In the genomic region with DNA sequence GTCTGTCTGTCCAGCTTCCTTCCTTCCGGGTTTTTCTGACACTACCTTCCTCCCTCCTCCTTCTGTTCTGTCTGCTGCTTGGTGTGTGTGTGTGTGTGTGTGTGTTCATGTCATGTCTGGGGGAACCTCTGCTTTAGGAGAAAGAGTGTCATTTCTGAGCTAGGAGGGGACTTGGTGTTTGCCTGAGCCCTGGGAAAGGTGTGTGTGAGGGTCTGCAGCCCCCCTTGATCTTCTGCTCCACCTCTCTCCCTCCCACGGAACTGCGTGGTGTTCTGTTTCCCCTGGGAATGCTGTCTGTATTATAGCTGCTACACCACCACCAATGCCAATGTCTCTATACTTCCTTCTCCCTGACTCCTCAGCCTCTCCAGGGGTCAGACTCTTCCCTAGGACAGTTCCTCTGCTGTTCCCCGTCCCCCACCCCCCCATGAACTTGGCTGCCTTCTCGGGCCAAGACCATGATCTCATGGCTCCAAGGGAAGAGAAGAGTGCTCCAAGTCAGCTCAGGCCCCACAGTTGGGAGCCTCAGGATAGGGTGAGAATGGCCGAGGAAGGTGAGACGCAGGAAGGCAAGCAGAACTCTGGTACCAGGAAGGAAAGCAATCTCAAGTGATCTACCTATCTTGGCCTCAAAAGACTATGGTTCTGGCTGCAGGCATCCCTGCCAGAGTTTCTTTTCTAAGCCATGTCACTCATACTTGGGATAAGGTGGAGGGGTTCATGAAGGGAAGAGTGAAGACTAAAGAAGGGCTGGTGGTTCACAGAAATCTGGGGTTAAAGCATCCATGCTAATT, we compare ENCODE assay signal across 8 mouse cellular contexts. TPM values are rescaled to one million over a fixed set of nuclear protein-coding genes. Genes with fewer than 3 reads are reported as not detected.
DNase-seq lines count a peak whose midpoint lies in the region; ATAC-seq and TF ChIP-seq lines count a peak whose summit lies in the region.

No protein-coding gene starts in this region.

- no peaks in the 10 kb centered on the region for H3K27me3 ChIP-seq in kidney, adult 2 months (replicated peaks; ENCODE audit: control insufficient read depth, insufficient read depth, low read length)
- H3K27me3 ChIP-seq in heart, embryonic 14.5 days (ENCODE audit: control insufficient read depth, insufficient read depth, low read length) = no peaks in the 10 kb centered on the region
- H3K27me3 ChIP-seq in limb, embryonic 15.5 days = no peaks in the 10 kb centered on the region
- H3K27me3 ChIP-seq in stomach, embryonic 16.5 days (ENCODE audit: control insufficient read depth, insufficient read depth, low read length) = no peaks in the 10 kb centered on the region

- peaks cover 40% of the 10 kb centered on the region for H3K4me1 ChIP-seq in kidney, adult 2 months (ENCODE audit: control insufficient read depth, insufficient read depth, low read length)
- H3K4me1 ChIP-seq in heart, embryonic 14.5 days (ENCODE audit: control insufficient read depth in 2 of 2, insufficient read depth in 2 of 2, low read length in 2 of 2) = peaks cover 54 to 70% of the 10 kb centered on the region in 2 experiments
- H3K4me1 ChIP-seq in limb, embryonic 15.5 days = peaks cover 75% of the 10 kb centered on the region
- H3K4me1 ChIP-seq in stomach, embryonic 16.5 days (ENCODE audit: control insufficient read depth, insufficient read depth, low read length) = peaks cover 69% of the 10 kb centered on the region

- WGBS in kidney, adult 2 months = 8% methylated on average over 7 of the region's 7 CpGs
- 18% methylated on average over 7 of the region's 7 CpGs for WGBS in heart, embryonic 14.5 days
- 12% methylated on average over 7 of the region's 7 CpGs for WGBS in limb, embryonic 15.5 days
- 14% methylated on average over 7 of the region's 7 CpGs for WGBS in stomach, embryonic 16.5 days

- peak overlapping the region; percentile 95 for H3K9ac ChIP-seq in heart, embryonic 14.5 days (ENCODE audit: low read length)
- H3K9ac ChIP-seq in limb, embryonic 15.5 days = peak overlapping the region; percentile 97
- H3K9ac ChIP-seq in stomach, embryonic 16.5 days (ENCODE audit: low read length) = peak overlapping the region; percentile 98

- H3K36me3 ChIP-seq in kidney, adult 2 months (ENCODE audit: control insufficient read depth, insufficient read depth, low read length) = no peaks in the 10 kb centered on the region
- H3K36me3 ChIP-seq in heart, embryonic 14.5 days (ENCODE audit: control insufficient read depth, insufficient read depth, low read length) = no peaks in the 10 kb centered on the region
- H3K36me3 ChIP-seq in limb, embryonic 15.5 days = no peaks in the 10 kb centered on the region
- H3K36me3 ChIP-seq in stomach, embryonic 16.5 days (ENCODE audit: control insufficient read depth, insufficient read depth, low read length) = no peaks in the 10 kb centered on the region

- DNase-seq in kidney, adult 2 months = peak; percentile 37
- DNase-seq in kidney, adult 8-10 months = no peak
- peak; percentile 28 to 30 for DNase-seq in cerebellum, postnatal 25 days
- no peak for DNase-seq in left cerebral cortex, postnatal 14 days (ENCODE audit: low spot score in 2 of 2)
- DNase-seq in testis, postnatal 10 days (ENCODE audit: low spot score) = no peak

- H3K4me2 ChIP-seq in heart, embryonic 14.5 days (ENCODE audit: low read length) = peak overlapping the region; percentile 73
- H3K4me2 ChIP-seq in limb, embryonic 15.5 days = peak overlapping the region; percentile 81
- H3K4me2 ChIP-seq in stomach, embryonic 16.5 days (ENCODE audit: low read depth, low read length) = peak overlapping the region; percentile 87

- H3K9me3 ChIP-seq in heart, embryonic 14.5 days (ENCODE audit: control insufficient read depth, low read length) = no peaks in the 10 kb centered on the region
- H3K9me3 ChIP-seq in limb, embryonic 15.5 days = no peaks in the 10 kb centered on the region
- H3K9me3 ChIP-seq in stomach, embryonic 16.5 days (replicated peaks; ENCODE audit: control insufficient read depth, low read length) = no peaks in the 10 kb centered on the region

- no peak for TF ChIP-seq POLR2A in kidney, adult 2 months (IDR thresholded peaks at IDR 0.05; ENCODE audit: low read depth, low read length)

- no peak for ATAC-seq in heart, embryonic 14.5 days (ENCODE audit: insufficient number of reproducible peaks, insufficient read depth, low FRiP score, low read depth)
- no peak for ATAC-seq in limb, embryonic 15.5 days (ENCODE audit: insufficient number of reproducible peaks, low FRiP score, low TSS enrichment, low read depth)
- no peak for ATAC-seq in stomach, embryonic 16.5 days (ENCODE audit: insufficient read depth, low FRiP score)

- no peak for TF ChIP-seq CTCF in kidney, adult 2 months (conservative IDR thresholded peaks at IDR 0.05; ENCODE audit: insufficient read depth, insufficient read length, low read depth, low read length)

- intact Hi-C loops in left cerebral cortex, postnatal 14 days (cut with DNase I) = no loop called here

- peak overlapping the region; percentile 72 for H3K4me3 ChIP-seq in kidney, adult 2 months (ENCODE audit: insufficient read depth, low read depth, low read length)
- peak overlapping the region; percentile 68 to 95 for H3K4me3 ChIP-seq in heart, embryonic 14.5 days (ENCODE audit: control insufficient read depth in 1 of 2, insufficient read depth in 1 of 2, low read depth in 1 of 2, low read length in 2 of 2)
- peak overlapping the region; percentile 98 for H3K4me3 ChIP-seq in limb, embryonic 15.5 days
- H3K4me3 ChIP-seq in stomach, embryonic 16.5 days (replicated peaks; ENCODE audit: low read length) = peak overlapping the region; percentile 94

- peak overlapping the region; percentile 77 for H3K27ac ChIP-seq in kidney, adult 2 months (ENCODE audit: insufficient read depth, low read depth, low read length)
- peak overlapping the region; percentile 56 to 93 for H3K27ac ChIP-seq in heart, embryonic 14.5 days (replicated peaks in 1 of 2; ENCODE audit: control insufficient read depth in 1 of 2, insufficient read depth in 1 of 2, low read depth in 2 of 2, low read length in 2 of 2)
- peak overlapping the region; percentile 99 for H3K27ac ChIP-seq in limb, embryonic 15.5 days
- peak overlapping the region; percentile 97 for H3K27ac ChIP-seq in stomach, embryonic 16.5 days (ENCODE audit: low read length)

RNA-seq across cellular contexts. Expression of a gene that starts 1.9 kb away (rescaled TPM):
- polyA plus RNA-seq in kidney, adult 2 months (2012; rRNA removed) = 23.1 and 25.1 TPM in 2 replicates
- polyA plus RNA-seq in heart, embryonic 14.5 days (2014; fragmentation: Nextera tagmentation; extraction: Ambion mirVana) = 12.1 and 12.5 TPM in 2 replicates
- 16.8 and 18.5 TPM in 2 replicates for polyA plus RNA-seq in limb, embryonic 15.5 days (2015; fragmentation: Nextera tagmentation; extraction: Ambion mirVana)
- polyA plus RNA-seq in stomach, embryonic 16.5 days (2015; fragmentation: Nextera tagmentation; extraction: Ambion mirVana) = 9.0 and 10.6 TPM in 2 replicates
- total RNA-seq in left cerebral cortex, postnatal 14 days (2021) = 10 to 100 TPM; 76.2 to 84.8 TPM

RNA-seq across cellular contexts. Expression of a gene that starts 29.7 kb away (rescaled TPM):
- polyA plus RNA-seq in kidney, adult 2 months (2012; rRNA removed) = 9.0 and 11.6 TPM in 2 replicates
- polyA plus RNA-seq in heart, embryonic 14.5 days (2014; fragmentation: Nextera tagmentation; extraction: Ambion mirVana) = not detected in 2 replicates
- polyA plus RNA-seq in limb, embryonic 15.5 days (2015; fragmentation: Nextera tagmentation; extraction: Ambion mirVana) = 0.37 and 0.45 TPM in 2 replicates
- 31.1 and 39.0 TPM in 2 replicates for polyA plus RNA-seq in stomach, embryonic 16.5 days (2015; fragmentation: Nextera tagmentation; extraction: Ambion mirVana)
- total RNA-seq in left cerebral cortex, postnatal 14 days (2021) = not detected

RNA-seq across cellular contexts. Expression of a gene that starts 43.6 kb away (rescaled TPM):
- polyA plus RNA-seq in kidney, adult 2 months (2012; rRNA removed) = not detected in 2 replicates
- not detected in 2 replicates for polyA plus RNA-seq in heart, embryonic 14.5 days (2014; fragmentation: Nextera tagmentation; extraction: Ambion mirVana)
- not detected in 2 replicates for polyA plus RNA-seq in limb, embryonic 15.5 days (2015; fragmentation: Nextera tagmentation; extraction: Ambion mirVana)
- not detected in 2 replicates for polyA plus RNA-seq in stomach, embryonic 16.5 days (2015; fragmentation: Nextera tagmentation; extraction: Ambion mirVana)
- total RNA-seq in left cerebral cortex, postnatal 14 days (2021) = not detected

Comparison
In these comparisons a context has a peak if more than half of its experiments do, and no peak if none do; other contexts are left out.
1. DNase-seq: peak in kidney, adult 2 months (single experiment) and cerebellum, postnatal 25 days (2 of 2); none in kidney, adult 8-10 months (0 of 2), left cerebral cortex, postnatal 14 days (0 of 2) and testis, postnatal 10 days (single experiment).
2. Peak in every context shown above with its lines, with median percentiles within 50 percentile points of each other: H3K27ac ChIP-seq, H3K4me3 ChIP-seq, H3K4me2 ChIP-seq and H3K9ac ChIP-seq.